Mouse (Mus musculus): ENCODE results near the gene Tspan32. TPM values are rescaled to one million over a fixed set of nuclear protein-coding genes. Genes with fewer than 3 reads are reported as not detected.

Gene Tspan32
- polyA plus RNA-seq, 1 experiment from 2014 or later, result 2.3 TPM

DNA sequence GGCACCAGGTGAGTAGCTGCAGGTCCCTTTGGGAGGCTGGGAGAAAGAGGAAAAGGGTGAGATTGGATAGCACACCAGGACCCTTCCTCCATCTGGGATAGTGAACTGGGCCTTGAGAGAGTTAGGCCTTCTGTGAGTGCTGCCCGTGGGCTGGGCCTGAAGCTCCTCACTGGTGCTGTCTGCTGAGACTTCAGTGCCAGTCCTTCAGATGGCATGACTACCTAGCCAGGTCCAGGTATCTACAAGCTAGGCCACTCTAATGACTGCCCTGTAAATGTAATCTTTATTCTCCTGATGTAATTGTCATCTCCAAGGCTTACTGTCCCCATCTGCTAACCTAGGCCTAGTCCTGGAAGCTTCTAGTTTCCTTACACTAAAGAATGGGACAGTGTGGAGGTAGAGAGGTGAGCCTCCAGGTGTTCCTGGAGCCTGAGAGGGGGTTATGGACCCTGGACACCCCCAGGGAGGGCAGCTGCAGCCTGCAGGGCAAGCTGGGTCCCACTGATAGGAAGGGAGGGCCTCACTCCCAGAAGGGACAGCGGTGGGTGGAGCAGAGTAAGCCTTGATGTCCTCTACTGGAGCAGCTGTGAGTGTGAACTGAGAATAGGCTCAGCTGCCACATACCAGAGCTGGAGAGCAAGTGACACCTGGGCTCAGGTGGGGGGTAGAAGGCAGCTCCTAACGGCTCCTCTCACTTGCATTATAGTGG, 9.1 kb upstream of the Tspan32 start:
- Histone ChIP-seq H3K36me3 (no peaks in the 10 kb centered on the region), H3K4me3 (replicated peaks) (no peak overlapping the region), H3K4me1 (peaks cover 6% of the 10 kb centered on the region; the same call in 1 of the 2 replicates), H3K4me2 (no peak overlapping the region), H3K9me3 (replicated peaks) (no peaks in the 10 kb centered on the region), H3K27me3 (no peaks in the 10 kb centered on the region), H3K27ac (no peak overlapping the region), H3K9ac (no peak overlapping the region)
- WGBS, result 66% methylated on average over 3 of the region's 3 CpGs
- no peak; the same call in 1 of the 2 replicates for ATAC-seq (replicated peaks; ENCODE audit: low FRiP score)

GRCm38 (mm10) chr7:142996998-142997397, 7.8 kb upstream of the Tspan32 start:
- H3K36me3 ChIP-seq, result no peaks in the 10 kb centered on the region
- H3K4me1 ChIP-seq, result peaks cover 6% of the 10 kb centered on the region; the same call in 1 of the 2 replicates
- no peak overlapping the region for H3K4me2 ChIP-seq
- no peak overlapping the region for H3K4me3 ChIP-seq (replicated peaks)
- WGBS, result 73% methylated on average over 2 of the region's 2 CpGs
- H3K9ac ChIP-seq, result no peak overlapping the region
- no peaks in the 10 kb centered on the region for H3K9me3 ChIP-seq (replicated peaks)
- H3K27me3 ChIP-seq, result no peaks in the 10 kb centered on the region
- no peak for ATAC-seq (replicated peaks; ENCODE audit: low FRiP score)
- no peak overlapping the region for H3K27ac ChIP-seq

DNA sequence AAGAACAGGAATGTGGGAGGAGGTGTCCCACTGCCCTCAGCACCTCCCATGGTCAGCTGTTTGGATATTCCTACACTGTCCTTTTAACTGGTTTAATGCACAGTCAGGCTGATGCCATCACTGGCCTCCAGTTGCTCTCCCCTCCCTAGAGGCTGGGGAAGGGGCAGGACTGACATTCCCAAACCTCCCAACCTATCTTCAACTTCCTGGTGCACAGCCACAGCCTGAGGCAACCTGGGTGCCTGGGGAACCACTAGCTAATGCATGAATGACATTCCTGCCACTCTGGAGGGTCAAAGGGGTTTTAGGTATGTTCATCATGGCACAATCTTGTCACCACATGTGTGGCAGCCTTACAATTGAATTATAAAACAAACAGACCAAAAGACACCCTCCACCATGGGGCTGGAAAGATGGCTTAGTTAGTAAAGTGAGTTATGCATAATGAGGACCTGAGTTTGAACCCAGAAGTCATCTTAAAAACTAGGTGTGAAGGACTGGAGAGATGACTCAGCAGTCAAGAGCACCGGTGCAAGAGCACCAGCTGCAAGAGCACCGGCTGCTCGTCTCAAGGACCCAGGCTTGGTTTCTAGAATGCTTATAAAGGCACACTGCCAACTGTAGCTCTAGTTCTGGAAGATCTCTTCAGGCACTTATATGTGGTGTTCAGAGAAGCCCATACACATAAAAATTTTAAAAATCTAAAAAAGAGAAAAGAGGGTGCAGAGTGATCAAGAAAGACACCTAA, 7.3 kb upstream of the Tspan32 start:
- Histone ChIP-seq H3K36me3 (no peaks in the 10 kb centered on the region), H3K27me3 (no peaks in the 10 kb centered on the region), H3K4me1 (peaks cover 6% of the 10 kb centered on the region; the same call in 1 of the 2 replicates), H3K4me3 (replicated peaks) (no peak overlapping the region), H3K4me2 (no peak overlapping the region), H3K9ac (no peak overlapping the region), H3K27ac (no peak overlapping the region), H3K9me3 (replicated peaks) (no peaks in the 10 kb centered on the region)
- WGBS, result 54% methylated on average over 3 of the region's 3 CpGs
- ATAC-seq (replicated peaks; ENCODE audit: low FRiP score), result no peak

DNA sequence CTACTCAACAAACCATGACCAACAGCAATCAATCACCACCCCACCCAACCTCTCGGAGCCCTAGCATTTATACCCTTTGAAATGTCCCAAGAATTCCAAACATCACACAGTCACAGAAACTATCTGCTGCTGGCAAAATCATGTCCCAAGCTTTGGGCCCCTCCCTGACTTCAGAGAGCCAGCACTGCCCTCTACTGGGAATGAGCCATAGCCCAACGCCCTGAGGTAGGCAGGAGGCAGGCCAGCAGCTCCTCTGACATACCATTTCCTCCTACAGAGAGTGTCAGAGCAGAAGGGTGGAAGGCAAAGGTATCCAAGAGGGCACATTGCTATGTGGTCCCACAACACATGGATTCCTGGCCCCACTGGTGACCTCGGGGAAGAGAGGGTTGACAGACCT, 2.2 kb upstream of the Tspan32 start:
- Histone ChIP-seq H3K36me3 (no peaks in the 10 kb centered on the region), H3K27ac (no peak overlapping the region), H3K27me3 (no peaks in the 10 kb centered on the region), H3K4me3 (replicated peaks) (no peak overlapping the region), H3K9me3 (replicated peaks) (no peaks in the 10 kb centered on the region), H3K4me1 (peaks cover 18% of the 10 kb centered on the region), H3K4me2 (no peak overlapping the region), H3K9ac (no peak overlapping the region)
- ATAC-seq (replicated peaks; ENCODE audit: low FRiP score), result no peak
- 21% methylated on average over 3 of the region's 3 CpGs for WGBS

GRCm38 (mm10) chr7:143005344-143006096, 674 bp downstream of the Tspan32 start:
- H3K4me2 ChIP-seq, result no peak overlapping the region
- H3K36me3 ChIP-seq, result no peaks in the 10 kb centered on the region
- H3K4me1 ChIP-seq, result peaks cover 43% of the 10 kb centered on the region
- H3K27me3 ChIP-seq, result no peaks in the 10 kb centered on the region
- WGBS, result 82% methylated on average over 6 of the region's 6 CpGs
- H3K27ac ChIP-seq, result 0 out of 2 replicates have a peak overlapping the region, but pooled peaks have one; percentile 11
- H3K4me3 ChIP-seq (replicated peaks), result no peak overlapping the region
- H3K9ac ChIP-seq, result no peak overlapping the region
- 0 out of 2 replicates have a peak, but pooled peaks have one; percentile 15 for ATAC-seq (replicated peaks; ENCODE audit: low FRiP score)
- H3K9me3 ChIP-seq (replicated peaks), result no peaks in the 10 kb centered on the region

- Histone ChIP-seq H3K4me2 (no peak overlapping the region), H3K36me3 (no peaks in the 10 kb centered on the region), H3K27me3 (no peaks in the 10 kb centered on the region), H3K4me3 (replicated peaks) (no peak overlapping the region), H3K9me3 (replicated peaks) (no peaks in the 10 kb centered on the region), H3K27ac (0 out of 2 replicates have a peak overlapping the region, but pooled peaks have one; percentile 11), H3K9ac (no peak overlapping the region), H3K4me1 (peaks cover 49% of the 10 kb centered on the region)
- ATAC-seq (replicated peaks; ENCODE audit: low FRiP score), result 0 out of 2 replicates have a peak, but pooled peaks have one; percentile 40
- 84% methylated on average over 2 of the region's 2 CpGs for WGBS
Measured at GRCm38 (mm10) chr7:143006097-143006755, 1.4 kb downstream of the Tspan32 start.

DNA sequence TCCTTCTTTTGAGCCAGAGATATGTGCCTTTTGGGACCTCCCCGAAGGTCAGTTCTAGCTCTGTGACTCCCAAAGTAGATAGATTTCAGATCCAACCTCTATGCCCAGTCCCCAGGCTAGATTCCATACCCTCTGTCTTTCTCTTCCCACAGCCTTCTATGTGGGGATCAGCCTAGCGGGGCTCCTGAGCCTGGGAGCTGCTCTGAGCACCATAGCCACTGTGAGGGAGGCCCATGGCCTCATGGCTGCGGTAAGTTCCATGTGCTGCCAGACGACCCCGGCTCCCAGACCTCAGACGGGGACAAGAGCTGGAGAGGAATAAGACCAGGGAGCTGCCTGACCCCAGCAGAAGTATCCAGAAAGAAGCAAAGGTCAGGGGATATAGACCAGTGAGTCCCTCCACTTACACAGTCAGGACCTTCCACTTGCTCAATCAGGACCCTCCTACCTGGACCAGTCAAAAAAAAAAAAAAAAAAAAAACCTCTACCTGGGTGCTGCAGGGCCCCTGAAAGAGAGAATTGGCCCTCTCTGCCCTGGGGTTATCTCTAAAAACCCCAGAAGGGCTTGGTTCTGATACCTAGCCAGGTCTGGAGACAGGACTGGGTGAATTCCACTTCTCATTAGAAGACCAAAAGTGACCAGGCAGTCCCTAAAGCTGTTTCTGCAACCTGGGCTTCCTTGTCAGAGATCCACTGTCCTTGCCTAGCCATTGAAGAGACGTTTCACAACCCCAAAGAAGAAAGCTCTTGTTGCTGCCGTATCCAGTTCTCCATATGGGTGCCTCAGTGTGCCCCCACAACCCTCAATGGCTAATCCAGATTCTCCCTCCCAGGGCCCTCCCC, 2.1 kb downstream of the Tspan32 start:
- ATAC-seq (replicated peaks; ENCODE audit: low FRiP score), result no peak
- Histone ChIP-seq H3K9ac (no peak overlapping the region), H3K4me1 (peaks cover 57% of the 10 kb centered on the region), H3K27ac (peak overlapping the region; percentile 93; the same call in 1 of the 2 replicates), H3K27me3 (no peaks in the 10 kb centered on the region), H3K4me3 (replicated peaks) (no peak overlapping the region), H3K9me3 (replicated peaks) (no peaks in the 10 kb centered on the region), H3K36me3 (no peaks in the 10 kb centered on the region), H3K4me2 (0 out of 2 replicates have a peak overlapping the region, but pooled peaks have one; percentile 33)
- WGBS, result 86% methylated on average over 8 of the region's 8 CpGs

DNA sequence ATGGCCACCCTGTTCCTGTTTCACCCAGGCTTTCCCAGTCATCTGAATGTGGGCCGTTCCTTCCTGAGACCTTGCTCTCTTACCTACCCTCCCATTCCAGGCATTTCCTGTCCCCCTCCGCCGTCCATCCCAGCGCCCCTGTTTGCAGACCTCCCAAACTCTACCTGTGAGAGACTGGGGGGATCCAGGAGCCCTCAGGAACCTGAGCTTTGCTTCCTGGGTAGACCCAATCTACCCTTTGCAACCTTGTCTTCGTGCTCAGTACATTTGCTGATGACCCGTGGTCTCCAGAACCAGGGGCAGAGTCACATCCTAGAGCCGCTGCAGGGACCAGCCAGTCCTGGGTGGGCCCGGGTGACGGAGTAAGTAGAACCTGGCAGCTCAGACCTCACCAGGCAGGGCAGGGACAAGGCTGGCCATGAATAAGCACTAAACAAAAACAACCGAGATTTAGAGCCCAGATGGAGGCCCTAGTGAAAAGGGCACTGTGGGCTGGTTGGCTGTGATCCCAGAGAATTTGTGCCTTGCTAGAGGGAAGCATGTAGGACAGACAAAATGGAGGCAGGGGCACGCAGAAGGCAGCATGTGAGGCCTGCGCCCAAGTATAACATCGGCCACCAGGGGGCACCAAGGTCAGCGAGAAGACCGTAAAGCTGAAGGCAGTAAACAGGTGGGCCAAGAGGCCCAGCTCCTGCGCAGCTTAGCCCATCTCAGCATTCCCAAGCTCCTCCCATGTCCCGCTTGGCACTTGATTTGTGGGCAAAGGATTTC, 2.9 kb downstream of the Tspan32 start:
- H3K4me2 ChIP-seq, result peak overlapping the region; percentile 33
- WGBS, result 41% methylated on average over 17 of the region's 17 CpGs
- H3K27ac ChIP-seq, result peak overlapping the region; percentile 93
- H3K36me3 ChIP-seq, result no peaks in the 10 kb centered on the region
- 0 out of 2 replicates have a peak overlapping the region, but pooled peaks have one; percentile 17 for H3K9ac ChIP-seq
- no peaks in the 10 kb centered on the region for H3K9me3 ChIP-seq (replicated peaks)
- peak; percentile 73 for ATAC-seq (replicated peaks; ENCODE audit: low FRiP score)
- H3K27me3 ChIP-seq, result no peaks in the 10 kb centered on the region
- peaks cover 63% of the 10 kb centered on the region for H3K4me1 ChIP-seq
- no peak overlapping the region for H3K4me3 ChIP-seq (replicated peaks)

DNA sequence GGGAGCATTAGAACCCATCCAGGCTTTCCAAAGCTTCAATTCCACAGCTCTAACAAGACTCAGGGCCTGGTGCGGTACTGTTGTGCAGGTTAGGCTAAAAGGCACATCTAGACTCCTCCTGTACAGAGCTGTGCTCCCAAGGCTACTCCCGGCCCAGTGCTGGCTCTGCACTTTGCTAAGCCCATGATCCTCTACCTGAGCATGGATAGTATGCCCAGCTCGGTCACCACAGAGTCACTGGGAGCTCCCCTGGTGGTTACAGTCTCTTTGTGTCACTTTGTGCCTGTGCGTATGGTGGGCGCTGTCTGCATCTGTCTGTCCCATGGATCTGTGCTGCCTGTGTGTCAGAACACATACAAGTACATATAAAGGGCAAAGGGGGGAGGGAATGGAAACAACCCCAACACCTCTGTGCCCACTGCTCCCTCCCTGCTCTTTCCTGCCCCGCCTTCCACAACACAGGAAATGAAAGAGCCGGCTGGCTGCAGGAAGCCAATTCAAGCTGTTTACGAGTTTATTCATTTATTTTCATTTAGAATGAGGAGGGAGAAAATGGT, 3.6 kb downstream of the Tspan32 start:
- Histone ChIP-seq H3K36me3 (no peaks in the 10 kb centered on the region), H3K27me3 (no peaks in the 10 kb centered on the region), H3K4me1 (peaks cover 67% of the 10 kb centered on the region), H3K9me3 (replicated peaks) (no peaks in the 10 kb centered on the region), H3K4me3 (replicated peaks) (no peak overlapping the region), H3K27ac (peak overlapping the region; percentile 93), H3K9ac (no peak overlapping the region), H3K4me2 (peak overlapping the region; percentile 33)
- ATAC-seq (replicated peaks; ENCODE audit: low FRiP score), result peak; percentile 30
- 40% methylated on average over 8 of the region's 8 CpGs for WGBS

DNA sequence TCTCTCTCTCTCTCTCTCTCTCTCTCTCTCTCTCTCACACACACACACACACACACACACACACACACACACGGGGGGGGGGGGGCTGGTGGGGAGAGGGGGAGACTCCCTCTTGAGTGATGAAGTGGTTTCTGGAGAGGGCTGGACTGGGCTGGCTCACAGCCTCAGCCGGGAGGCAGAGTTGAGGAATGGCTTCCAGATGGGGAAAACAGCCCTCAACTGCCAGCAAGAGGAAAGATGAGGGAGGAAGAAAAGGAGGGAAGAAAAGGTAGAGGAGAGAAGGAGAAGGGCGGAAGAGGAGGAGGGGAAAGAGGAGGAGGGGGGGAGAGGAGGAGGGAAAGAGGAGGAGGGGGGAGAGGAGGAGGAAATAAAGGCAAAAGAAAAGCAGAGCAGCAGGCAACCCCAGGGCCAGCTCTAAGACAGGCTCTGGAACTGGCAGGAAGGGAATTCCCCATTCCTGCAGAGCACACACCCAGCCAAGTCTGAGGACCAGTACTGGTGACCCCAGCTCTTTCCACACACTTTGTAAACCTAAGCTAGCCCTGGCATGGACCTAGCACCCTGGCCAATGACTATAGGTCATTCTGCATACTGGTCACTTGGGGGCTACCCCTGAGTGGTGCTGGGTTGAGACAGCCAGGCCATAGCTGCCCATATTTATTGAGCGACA, 4.3 kb downstream of the Tspan32 start:
- H3K27me3 ChIP-seq, result no peaks in the 10 kb centered on the region
- peaks cover 74% of the 10 kb centered on the region for H3K4me1 ChIP-seq
- no peak overlapping the region for H3K4me3 ChIP-seq (replicated peaks)
- 37% methylated on average over 3 of the region's 4 CpGs for WGBS
- peak; percentile 33; the same call in 1 of the 2 replicates for ATAC-seq (replicated peaks; ENCODE audit: low FRiP score)
- peak overlapping the region; percentile 93 for H3K27ac ChIP-seq
- peak overlapping the region; percentile 33 for H3K4me2 ChIP-seq
- no peaks in the 10 kb centered on the region for H3K36me3 ChIP-seq
- no peak overlapping the region for H3K9ac ChIP-seq
- no peaks in the 10 kb centered on the region for H3K9me3 ChIP-seq (replicated peaks)

Measured in kidney, embryonic 15.5 days (tissue).